Mouse (Mus musculus): Measurements from ENCODE around the gene Dnajc16. TPM values are rescaled to one million over a fixed set of nuclear protein-coding genes. Genes with fewer than 3 reads are reported as not detected.

Gene Dnajc16
- total and polyA plus RNA-seq, 3 experiments, result 3.2 to 6.8 TPM; not detected in 1

DNA sequence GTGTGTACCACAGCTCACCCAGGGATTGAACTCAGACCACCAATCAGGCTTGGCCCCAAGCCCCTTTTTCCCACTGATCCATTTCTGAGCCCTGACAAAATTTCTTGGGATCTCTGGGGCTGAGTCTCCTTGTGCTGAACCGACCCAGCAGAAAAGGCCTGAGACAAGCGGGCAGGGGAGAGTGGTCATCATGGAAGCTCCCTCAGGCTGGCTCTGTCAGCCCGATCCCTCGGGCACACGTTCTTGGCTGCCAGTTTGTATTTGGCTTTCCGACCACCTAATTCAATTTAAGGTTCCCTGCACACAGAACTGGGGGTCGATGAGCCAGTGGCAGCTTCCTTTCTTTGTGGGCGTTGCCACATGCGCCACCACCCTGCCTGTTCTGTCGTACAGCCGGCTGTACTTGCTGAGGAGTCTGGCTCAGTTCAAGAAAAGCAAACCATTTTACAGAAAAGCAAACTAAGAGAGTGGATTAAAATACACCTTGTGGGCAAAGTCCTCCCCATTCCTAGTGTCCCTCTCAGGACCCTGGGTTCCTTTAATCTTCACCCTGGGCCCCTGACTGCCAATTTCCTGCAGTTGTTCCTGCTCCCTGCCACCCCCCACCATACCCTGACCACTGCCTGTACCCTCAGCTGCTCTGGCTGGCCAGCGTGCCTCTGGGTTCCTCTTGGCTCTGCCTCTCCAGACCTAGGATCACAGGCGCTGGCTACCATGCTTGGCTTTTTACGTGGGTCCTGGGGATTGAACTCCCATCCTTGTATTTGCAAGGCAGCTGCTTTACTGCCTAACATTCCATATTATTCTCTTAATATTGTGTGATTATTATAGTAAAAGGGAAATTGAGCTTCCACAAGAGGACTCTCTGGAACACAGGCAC lies 26.3 kb upstream of the Dnajc16 start:
- H3K9ac ChIP-seq (ENCODE audit: control insufficient read depth, low read depth, low read length, poor library complexity, severe bottlenecking), result no peak overlapping the region
- no peak overlapping the region for H3K4me3 ChIP-seq (ENCODE audit: control insufficient read depth in 1 of 2, insufficient read depth in 1 of 2, low read depth in 2 of 2, low read length in 2 of 2)
- no peaks in the 10 kb centered on the region for H3K36me3 ChIP-seq (ENCODE audit: control insufficient read depth in 1 of 2, insufficient read depth in 2 of 2, low read length in 2 of 2)

GRCm38 (mm10) chr4:141816267-141816666 lies 25.5 kb upstream of the Dnajc16 start:
- H3K9me3 ChIP-seq (replicated peaks; ENCODE audit: insufficient read depth, low read length), result no peaks in the 10 kb centered on the region
- no peak overlapping the region for H3K4me3 ChIP-seq (ENCODE audit: control insufficient read depth in 1 of 2, insufficient read depth in 1 of 2, low read depth in 2 of 2, low read length in 2 of 2)
- H3K79me2 ChIP-seq (ENCODE audit: control insufficient read depth, insufficient read depth, low read length, poor library complexity), result no peaks in the 10 kb centered on the region
- DNase-seq (ENCODE audit: low read depth, low spot score), result no peak
- H3K36me3 ChIP-seq (ENCODE audit: control insufficient read depth in 1 of 2, insufficient read depth in 2 of 2, low read length in 2 of 2), result no peaks in the 10 kb centered on the region
- no peaks in the 10 kb centered on the region for H3K4me1 ChIP-seq (ENCODE audit: control insufficient read depth in 1 of 2, insufficient read depth in 2 of 2, low read length in 2 of 2)
- no peak overlapping the region for H3K27ac ChIP-seq (ENCODE audit: control insufficient read depth, low read depth, low read length)
- TF ChIP-seq POLR2A (IDR thresholded peaks at IDR 0.05; ENCODE audit: control insufficient read depth in 1 of 2, insufficient read depth in 1 of 2, low read depth in 1 of 2, low read length in 2 of 2, poor library complexity in 1 of 2) (no peak), MYB (IDR thresholded peaks at IDR 0.05; ENCODE audit: low read depth, low read length) (no peak), NRF1 (IDR thresholded peaks at IDR 0.05; ENCODE audit: insufficient read depth, low read depth, low read length, poor library complexity, severe bottlenecking) (no peak), POLR2AphosphoS5 (IDR thresholded peaks at IDR 0.05; ENCODE audit: borderline replicate concordance, low read depth, low read length) (no peak), SMC3 (IDR thresholded peaks at IDR 0.05; ENCODE audit: low read depth, low read length) (no peak), MEF2A (IDR thresholded peaks at IDR 0.05; ENCODE audit: extremely low read depth, insufficient replicate concordance, low read depth, low read length, poor library complexity, severe bottlenecking) (no peak), MAZ (IDR thresholded peaks at IDR 0.05; ENCODE audit: low read depth, low read length) (no peak), KAT2A (conservative IDR thresholded peaks at IDR 0.05; ENCODE audit: low read depth, low read length) (no peak), TCF12 (IDR thresholded peaks at IDR 0.05; ENCODE audit: low read depth, low read length) (no peak), ELF1 (IDR thresholded peaks at IDR 0.05; ENCODE audit: low read depth, low read length) (no peak), JUND (IDR thresholded peaks at IDR 0.05; ENCODE audit: low read depth, low read length) (no peak), MAFK (IDR thresholded peaks at IDR 0.05; ENCODE audit: borderline replicate concordance, low read depth, low read length) (no peak), ETS1 (IDR thresholded peaks at IDR 0.05; ENCODE audit: low read depth, low read length) (no peak), RCOR1 (IDR thresholded peaks at IDR 0.05; ENCODE audit: low read depth, low read length) (no peak), EP300 (IDR thresholded peaks at IDR 0.05; ENCODE audit: low read depth in 1 of 2, low read length in 2 of 2) (no peak), HCFC1 (IDR thresholded peaks at IDR 0.05; ENCODE audit: low read depth, low read length) (no peak), CHD2 (IDR thresholded peaks at IDR 0.05; ENCODE audit: low read length) (no peak)
- H3K9ac ChIP-seq (ENCODE audit: control insufficient read depth, low read depth, low read length, poor library complexity, severe bottlenecking), result no peak overlapping the region
- H3K27me3 ChIP-seq (ENCODE audit: control insufficient read depth in 1 of 2, insufficient read depth in 2 of 2, low read length in 2 of 2), result no peaks in the 10 kb centered on the region

More for the DNA sequence above, 26.3 kb upstream of the Dnajc16 start:
- no peaks in the 10 kb centered on the region for H3K4me1 ChIP-seq (ENCODE audit: control insufficient read depth in 1 of 2, insufficient read depth in 2 of 2, low read length in 2 of 2)
- TF ChIP-seq MXI1 (IDR thresholded peaks at IDR 0.05; ENCODE audit: low read depth, low read length), result no peak
- no peak for TF ChIP-seq NELFE (IDR thresholded peaks at IDR 0.05; ENCODE audit: low read depth, low read length)
- no peak for TF ChIP-seq GABPA (IDR thresholded peaks at IDR 0.05; ENCODE audit: low read depth, low read length)
- no peak for TF ChIP-seq MAX (IDR thresholded peaks at IDR 0.05; ENCODE audit: low read length)
- no peak for TF ChIP-seq ETS1 (IDR thresholded peaks at IDR 0.05; ENCODE audit: low read depth, low read length)
- TF ChIP-seq USF1 (IDR thresholded peaks at IDR 0.05; ENCODE audit: low read depth, low read length), result no peak
- TF ChIP-seq ZKSCAN1 (IDR thresholded peaks at IDR 0.05; ENCODE audit: low read depth, low read length), result no peak
- TF ChIP-seq CTCF (IDR thresholded peaks at IDR 0.05 in 2 of 3, conservative IDR thresholded peaks at IDR 0.05 in 1 of 3; ENCODE audit: control insufficient read depth in 1 of 3, insufficient read depth in 1 of 3, low read depth in 2 of 3, low read length in 3 of 3, poor library complexity in 1 of 3, severe bottlenecking in 1 of 3), result no peak
- TF ChIP-seq POLR2A (IDR thresholded peaks at IDR 0.05; ENCODE audit: control insufficient read depth in 1 of 2, insufficient read depth in 1 of 2, low read depth in 1 of 2, low read length in 2 of 2, poor library complexity in 1 of 2), result no peak
- H3K27me3 ChIP-seq (ENCODE audit: control insufficient read depth in 1 of 2, insufficient read depth in 2 of 2, low read length in 2 of 2), result no peaks in the 10 kb centered on the region
- H3K27ac ChIP-seq (ENCODE audit: control insufficient read depth, low read depth, low read length), result no peak overlapping the region
- DNase-seq (ENCODE audit: low read depth, low spot score), result no peak
- H3K9me3 ChIP-seq (replicated peaks; ENCODE audit: insufficient read depth, low read length), result no peaks in the 10 kb centered on the region
- no peaks in the 10 kb centered on the region for H3K79me2 ChIP-seq (ENCODE audit: control insufficient read depth, insufficient read depth, low read length, poor library complexity)

All from MEL (cell line).